Mouse (Mus musculus): ENCODE results near the gene H2-T3. TPM values are rescaled to one million over a fixed set of nuclear protein-coding genes. Genes with fewer than 3 reads are reported as not detected.
"Not testable (repeated sequence)": the region's sequence is repeated elsewhere in the genome, so short reads cannot be mapped to it uniquely, and the experiment has no call there.

The H2-T3 gene
- total and polyA plus RNA-seq, 3 experiments: not detected

- H3K9ac ChIP-seq (ENCODE audit: control insufficient read depth, low read depth, low read length, poor library complexity, severe bottlenecking): no peak overlapping the region
- H3K27me3 ChIP-seq (ENCODE audit: control insufficient read depth in 1 of 2, insufficient read depth in 2 of 2, low read length in 2 of 2): no peaks in the 10 kb centered on the region; a peak in 1 of 4 replicates
- DNase-seq (ENCODE audit: low read depth, low spot score): no peak
- no peaks in the 10 kb centered on the region for H3K79me2 ChIP-seq (ENCODE audit: control insufficient read depth, insufficient read depth, low read length, poor library complexity)
- TF ChIP-seq POLR2AphosphoS2 (IDR thresholded peaks at IDR 0.05; ENCODE audit: low read length): no peak
- TF ChIP-seq USF1 (IDR thresholded peaks at IDR 0.05; ENCODE audit: low read depth, low read length): 0 out of 2 replicates have a peak, but pooled peaks have one; percentile 33
- no peak for TF ChIP-seq MAX (IDR thresholded peaks at IDR 0.05; ENCODE audit: low read length)
- no peak for TF ChIP-seq EP300 (IDR thresholded peaks at IDR 0.05; ENCODE audit: low read depth in 1 of 2, low read length in 2 of 2)
- peak overlapping the region in 1 of 2 experiments; percentile 29; a peak in 1 of 4 replicates for H3K4me3 ChIP-seq (ENCODE audit: control insufficient read depth in 1 of 2, insufficient read depth in 1 of 2, low read depth in 2 of 2, low read length in 2 of 2)
- no peaks in the 10 kb centered on the region for H3K4me1 ChIP-seq (ENCODE audit: control insufficient read depth in 1 of 2, insufficient read depth in 2 of 2, low read length in 2 of 2)
- no peaks in the 10 kb centered on the region for H3K36me3 ChIP-seq (ENCODE audit: control insufficient read depth in 1 of 2, insufficient read depth in 2 of 2, low read length in 2 of 2)
- H3K9me3 ChIP-seq (replicated peaks; ENCODE audit: insufficient read depth, low read length): no peaks in the 10 kb centered on the region
- no peak overlapping the region for H3K27ac ChIP-seq (ENCODE audit: control insufficient read depth, low read depth, low read length)
Measured at GRCm38 (mm10) chr17:36154271-36155149, 35.6 kb downstream of the H2-T3 start.

- H3K36me3 ChIP-seq (ENCODE audit: control insufficient read depth in 1 of 2, insufficient read depth in 2 of 2, low read length in 2 of 2); H3K79me2 ChIP-seq (ENCODE audit: control insufficient read depth, insufficient read depth, low read length, poor library complexity); DNase-seq (ENCODE audit: low read depth, low spot score); H3K9ac ChIP-seq (ENCODE audit: control insufficient read depth, low read depth, low read length, poor library complexity, severe bottlenecking); H3K27ac ChIP-seq (ENCODE audit: control insufficient read depth, low read depth, low read length); H3K4me1 ChIP-seq (ENCODE audit: control insufficient read depth in 1 of 2, insufficient read depth in 2 of 2, low read length in 2 of 2); H3K27me3 ChIP-seq (ENCODE audit: control insufficient read depth in 1 of 2, insufficient read depth in 2 of 2, low read length in 2 of 2); H3K9me3 ChIP-seq (replicated peaks; ENCODE audit: insufficient read depth, low read length); H3K4me3 ChIP-seq (ENCODE audit: control insufficient read depth in 1 of 2, insufficient read depth in 1 of 2, low read depth in 2 of 2, low read length in 2 of 2): not testable (repeated sequence)
Measured at GRCm38 (mm10) chr17:36151200-36151599, 38.9 kb downstream of the H2-T3 start.

GRCm38 (mm10) chr17:36148468-36148867 is 41.6 kb downstream of the H2-T3 start:
- not testable (repeated sequence) for H3K27me3 ChIP-seq (ENCODE audit: control insufficient read depth in 1 of 2, insufficient read depth in 2 of 2, low read length in 2 of 2); H3K27ac ChIP-seq (ENCODE audit: control insufficient read depth, low read depth, low read length); H3K9me3 ChIP-seq (replicated peaks; ENCODE audit: insufficient read depth, low read length); H3K4me1 ChIP-seq (ENCODE audit: control insufficient read depth in 1 of 2, insufficient read depth in 2 of 2, low read length in 2 of 2); DNase-seq (ENCODE audit: low read depth, low spot score); H3K79me2 ChIP-seq (ENCODE audit: control insufficient read depth, insufficient read depth, low read length, poor library complexity); H3K36me3 ChIP-seq (ENCODE audit: control insufficient read depth in 1 of 2, insufficient read depth in 2 of 2, low read length in 2 of 2); H3K4me3 ChIP-seq (ENCODE audit: control insufficient read depth in 1 of 2, insufficient read depth in 1 of 2, low read depth in 2 of 2, low read length in 2 of 2); H3K9ac ChIP-seq (ENCODE audit: control insufficient read depth, low read depth, low read length, poor library complexity, severe bottlenecking)

GRCm38 (mm10) chr17:36146937-36147336 is 43.1 kb downstream of the H2-T3 start:
- not testable (repeated sequence) for H3K9ac ChIP-seq (ENCODE audit: control insufficient read depth, low read depth, low read length, poor library complexity, severe bottlenecking); H3K27ac ChIP-seq (ENCODE audit: control insufficient read depth, low read depth, low read length); DNase-seq (ENCODE audit: low read depth, low spot score); H3K36me3 ChIP-seq (ENCODE audit: control insufficient read depth in 1 of 2, insufficient read depth in 2 of 2, low read length in 2 of 2); H3K4me1 ChIP-seq (ENCODE audit: control insufficient read depth in 1 of 2, insufficient read depth in 2 of 2, low read length in 2 of 2); H3K9me3 ChIP-seq (replicated peaks; ENCODE audit: insufficient read depth, low read length); H3K27me3 ChIP-seq (ENCODE audit: control insufficient read depth in 1 of 2, insufficient read depth in 2 of 2, low read length in 2 of 2); H3K4me3 ChIP-seq (ENCODE audit: control insufficient read depth in 1 of 2, insufficient read depth in 1 of 2, low read depth in 2 of 2, low read length in 2 of 2); H3K79me2 ChIP-seq (ENCODE audit: control insufficient read depth, insufficient read depth, low read length, poor library complexity)

- DNase-seq (ENCODE audit: low read depth, low spot score); H3K4me1 ChIP-seq (ENCODE audit: control insufficient read depth in 1 of 2, insufficient read depth in 2 of 2, low read length in 2 of 2); H3K9me3 ChIP-seq (replicated peaks; ENCODE audit: insufficient read depth, low read length); H3K4me3 ChIP-seq (ENCODE audit: control insufficient read depth in 1 of 2, insufficient read depth in 1 of 2, low read depth in 2 of 2, low read length in 2 of 2); H3K27ac ChIP-seq (ENCODE audit: control insufficient read depth, low read depth, low read length); H3K9ac ChIP-seq (ENCODE audit: control insufficient read depth, low read depth, low read length, poor library complexity, severe bottlenecking); H3K27me3 ChIP-seq (ENCODE audit: control insufficient read depth in 1 of 2, insufficient read depth in 2 of 2, low read length in 2 of 2); H3K36me3 ChIP-seq (ENCODE audit: control insufficient read depth in 1 of 2, insufficient read depth in 2 of 2, low read length in 2 of 2); H3K79me2 ChIP-seq (ENCODE audit: control insufficient read depth, insufficient read depth, low read length, poor library complexity): not testable (repeated sequence)
Measured at GRCm38 (mm10) chr17:36145861-36146156, 44.3 kb downstream of the H2-T3 start.

Data from MEL (cell line).